Mouse (Mus musculus) embryonic fibroblast, embryonic 13.5 days (primary cell): ENCODE measurements at regions not wholly inside any gene's neighbourhood (a gene's known extent, or its start where the extent isn't known, plus 50 kb on each side); places are given as distances from the start of the nearest gene placed in this dataset.

Experiments used
- CTCF ChIP-seq: IDR thresholded peaks from 2 replicates; pipeline ENCODE4 v1.5.1; 2011; ENCODE audit warnings: mild to moderate bottlenecking, control low read depth, low read length, moderate library complexity, borderline replicate concordance; ENCODE audit not compliant: insufficient read depth
- POLR2A ChIP-seq: IDR thresholded peaks from 2 replicates; pipeline ENCODE4 v1.6.1; 2011; ENCODE audit warnings: low read depth, mild to moderate bottlenecking, control low read depth, low read length, moderate library complexity

DNA sequence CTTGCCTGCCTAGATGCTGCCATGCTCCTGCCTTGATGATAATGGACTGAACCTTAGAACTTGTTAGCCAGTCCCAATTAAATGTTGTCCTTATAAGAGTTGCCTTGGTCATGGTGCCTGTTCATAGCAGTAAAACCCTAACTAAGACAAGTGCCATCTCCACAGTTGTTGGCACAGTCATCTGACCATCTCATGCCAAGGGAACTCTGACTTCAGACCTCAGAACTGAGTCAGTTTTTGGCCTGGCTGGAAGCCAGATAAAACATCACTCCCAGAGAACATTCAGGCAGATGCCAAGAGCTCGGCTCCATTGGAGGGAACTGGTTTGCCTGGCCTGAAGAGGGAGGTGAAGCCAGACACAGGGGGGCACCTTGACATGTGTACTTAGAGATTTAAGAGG lies 330.2 kb upstream of the Smim15 start:
- TF ChIP-seq CTCF, result no peak
- TF ChIP-seq POLR2A, result no peak
